Mouse (Mus musculus): Measurements from ENCODE around the gene Map3k20. TPM values are rescaled to one million over a fixed set of nuclear protein-coding genes. Genes with fewer than 3 reads are reported as not detected.

The Map3k20 gene
- polyA plus RNA-seq, 1 experiment from 2014 or later: 4.7 TPM

GRCm38 (mm10) chr2:72478921-72479320, 193.5 kb downstream of the Map3k20 start:
- H3K27ac ChIP-seq (replicated peaks): no peak overlapping the region
- H3K4me1 ChIP-seq (replicated peaks): peaks cover 36% of the 10 kb centered on the region
- peaks cover 21% of the 10 kb centered on the region for H3K36me3 ChIP-seq
- H3K27me3 ChIP-seq: peaks cover 12% of the 10 kb centered on the region
- H3K9me3 ChIP-seq: no peaks in the 10 kb centered on the region
- no peak overlapping the region for H3K4me3 ChIP-seq
- peak overlapping the region; percentile 91 for H3K4me2 ChIP-seq
- WGBS: 52% methylated on average over 13 of the region's 13 CpGs
- ATAC-seq (ENCODE audit: low read depth): no peak
- H3K9ac ChIP-seq: no peak overlapping the region

GRCm38 (mm10) chr2:72479818-72480217, 194.4 kb downstream of the Map3k20 start:
- H3K36me3 ChIP-seq: peaks cover 30% of the 10 kb centered on the region
- H3K9ac ChIP-seq: no peak overlapping the region
- peaks cover 3% of the 10 kb centered on the region; the same call in 1 of the 2 replicates for H3K27me3 ChIP-seq
- H3K9me3 ChIP-seq: no peaks in the 10 kb centered on the region
- WGBS: 87% methylated on average over 9 of the region's 9 CpGs
- peaks cover 36% of the 10 kb centered on the region for H3K4me1 ChIP-seq (replicated peaks)
- no peak overlapping the region for H3K4me2 ChIP-seq
- ATAC-seq (ENCODE audit: low read depth): no peak
- H3K4me3 ChIP-seq: no peak overlapping the region
- no peak overlapping the region for H3K27ac ChIP-seq (replicated peaks)

GRCm38 (mm10) chr2:72491650-72492049, 206.2 kb downstream of the Map3k20 start:
- 43% methylated on average over 7 of the region's 7 CpGs for WGBS
- no peaks in the 10 kb centered on the region for H3K4me1 ChIP-seq (replicated peaks)
- no peaks in the 10 kb centered on the region for H3K9me3 ChIP-seq
- H3K4me2 ChIP-seq: no peak overlapping the region
- H3K27me3 ChIP-seq: peaks cover 4% of the 10 kb centered on the region
- H3K4me3 ChIP-seq: no peak overlapping the region
- no peak overlapping the region for H3K27ac ChIP-seq (replicated peaks)
- ATAC-seq (ENCODE audit: low read depth): no peak
- no peak overlapping the region for H3K9ac ChIP-seq
- no peaks in the 10 kb centered on the region; the same call in 1 of the 2 replicates for H3K36me3 ChIP-seq

Other genes with a start within 250 kb of the Map3k20 start
- gene Cdca7, start 190.5 kb downstream of the Map3k20 start, polyA plus RNA-seq (2015; fragmentation: Nextera tagmentation; extraction: Ambion mirVana): 24.6 and 36.4 TPM in 2 replicates